ENCODE assay signal across 23 mouse cellular contexts in genomic region chr5:35366241-35367032, GRCm38 (mm10). TPM values are rescaled to one million over a fixed set of nuclear protein-coding genes. Genes with fewer than 3 reads are reported as not detected.
"Had no signal": no experiment of that assay in that cellular context is flagged by ENCODE, and none has a peak within 500 bp of the region (broad histone marks: within the 10 kb centered on the region; RNA-seq: fewer than 3 reads in every experiment).

No protein-coding gene starts in this region.

- H3K9me3 ChIP-seq: liver, embryonic 15.5 days; lung, embryonic 15.5 days; midbrain, embryonic 12.5 days; neural tube, embryonic 12.5 days; stomach, embryonic 15.5 days had no signal

- DNase-seq: lung, adult 2 months; lung, postnatal 14 days; lung, postnatal 36 days; midbrain, embryonic 14.5 days; right cerebral cortex, postnatal 14 days; thymus, adult 2 months; thymus, postnatal 25 days; thymus, postnatal 4 days had no signal

- H3K4me2 ChIP-seq: liver, embryonic 15.5 days; lung, embryonic 15.5 days; midbrain, embryonic 12.5 days; neural tube, embryonic 12.5 days; stomach, embryonic 15.5 days had no signal

- H3K4me1 ChIP-seq: lung, embryonic 15.5 days; megakaryocyte, embryonic 14.5 days; midbrain, embryonic 12.5 days; neural tube, embryonic 12.5 days; stomach, embryonic 15.5 days had no signal

- ATAC-seq: lung, postnatal 0 days had no signal

- H3K9ac ChIP-seq: liver, embryonic 15.5 days; lung, embryonic 15.5 days; midbrain, embryonic 12.5 days; neural tube, embryonic 12.5 days; stomach, embryonic 15.5 days had no signal

- H3K36me3 ChIP-seq: liver, embryonic 15.5 days; lung, embryonic 15.5 days; midbrain, embryonic 12.5 days; neural tube, embryonic 12.5 days; stomach, embryonic 15.5 days had no signal

- H3K27me3 ChIP-seq: neural tube, embryonic 12.5 days had no signal

- H3K27ac ChIP-seq: liver, embryonic 15.5 days; lung, embryonic 15.5 days; macrophage; midbrain, embryonic 12.5 days; neural tube, embryonic 12.5 days; stomach, embryonic 15.5 days; stomach, postnatal 0 days had no signal

- H3K4me3 ChIP-seq: liver, embryonic 15.5 days; lung, embryonic 15.5 days; megakaryocyte, embryonic 14.5 days; midbrain, embryonic 12.5 days; neural tube, embryonic 12.5 days; stomach, embryonic 15.5 days had no signal

RNA-seq across cellular contexts. Expression of gene Hmx1, which starts 22.5 kb away (rescaled TPM):
- total RNA-seq: megakaryocyte progenitor cell, adult 5-6 weeks; midbrain, postnatal 0 days; monocyte, adult 5-6 weeks; neutrophil, adult 5-6 weeks had no signal
- polyA plus RNA-seq: liver, embryonic 15.5 days; lung, adult 2 months; lung, postnatal 0 days; macrophage; midbrain, embryonic 14.5 days; midbrain, postnatal 0 days; spleen, adult 2 months; stomach, postnatal 0 days; urinary bladder, adult 2 months had no signal
